In genomic region chr2:84930186-84930585, GRCm38 (mm10) we compare ENCODE assay signal across 21 mouse cellular contexts. TPM values are rescaled to one million over a fixed set of nuclear protein-coding genes. Genes with fewer than 3 reads are reported as not detected.
DNase-seq lines count a peak whose midpoint lies in the region; ATAC-seq lines count a peak whose summit lies in the region.
"Had no signal": no experiment of that assay in that cellular context is flagged by ENCODE, and none has a peak within 500 bp of the region (broad histone marks: within the 10 kb centered on the region; RNA-seq: fewer than 3 reads in every experiment).

No protein-coding gene starts in this region.

- DNase-seq in 416B (ENCODE audit: low read depth): peak; percentile 83
- DNase-seq in B cell, adult 2 months: peak; percentile 27 to 30
- no peak for DNase-seq in right cerebral cortex, adult 18-20 months
- no peak for DNase-seq in cerebellum, postnatal 4 days (ENCODE audit: low spot score in 2 of 2)
- DNase-seq in heart, adult 11 months: no peak
- DNase-seq in urinary bladder, postnatal 36 days (ENCODE audit: low spot score in 2 of 2): no peak
- DNase-seq: adrenal gland, postnatal 25 days; cerebellum, adult 18-20 months; cerebellum, adult 9-11 months; cerebellum, postnatal 36 days; embryo, embryonic 11 days; gastrocnemius, postnatal 36 days; heart, adult 2 months; heart, postnatal 36 days had no signal

- peak; percentile 93 to 94 for ATAC-seq in hematopoietic stem cell, adult 5-6 weeks (replicated peaks in 1 of 2; ENCODE audit: insufficient read depth in 1 of 2, low FRiP score in 2 of 2, low TSS enrichment in 1 of 2, low read depth in 1 of 2, poor library complexity in 2 of 2, severe bottlenecking in 2 of 2)
- ATAC-seq in megakaryocyte-erythroid progenitor cell, adult 5-6 weeks (replicated peaks; ENCODE audit: low FRiP score, low TSS enrichment, poor library complexity, severe bottlenecking): peak; percentile 45
- ATAC-seq: forebrain, embryonic 15.5 days; hindbrain, embryonic 16.5 days had no signal

RNA-seq across cellular contexts. Expression of gene Slc43a3, which starts 6.2 kb away (rescaled TPM):
- total RNA-seq in hematopoietic stem cell, adult 5-6 weeks (2017): 58.4 and 73.4 TPM in 2 replicates
- total RNA-seq in megakaryocyte-erythroid progenitor cell, adult 5-6 weeks (2014; fragmentation: Nextera tagmentation): 118 and 137 TPM in 2 replicates
- 65.3 and 108 TPM in 2 replicates for total RNA-seq in megakaryocyte-erythroid progenitor cell, adult 5-6 weeks (2017)

RNA-seq across cellular contexts. Expression of gene Rtn4rl2, which starts 43.7 kb away (rescaled TPM):
- total RNA-seq in hematopoietic stem cell, adult 5-6 weeks (2017): not detected in 2 replicates
- not detected in 2 replicates for total RNA-seq in megakaryocyte-erythroid progenitor cell, adult 5-6 weeks (2014; fragmentation: Nextera tagmentation)
- not detected in 2 replicates for total RNA-seq in megakaryocyte-erythroid progenitor cell, adult 5-6 weeks (2017)

RNA-seq across cellular contexts. Expression of gene Prg2, which starts 50.1 kb away (rescaled TPM):
- total RNA-seq in hematopoietic stem cell, adult 5-6 weeks (2017): 86.3 and 239 TPM in 2 replicates
- total RNA-seq in megakaryocyte-erythroid progenitor cell, adult 5-6 weeks (2014; fragmentation: Nextera tagmentation): not detected in 2 replicates
- total RNA-seq in megakaryocyte-erythroid progenitor cell, adult 5-6 weeks (2017): 0.85 and 3.2 TPM in 2 replicates
- total RNA-seq: adrenal gland, adult 18-20 months; adrenal gland, postnatal 25 days; gastrocnemius, adult 8-10 months; gastrocnemius, postnatal 36 days; heart, adult 2 months; heart, postnatal 36 days had no signal

RNA-seq across cellular contexts. Expression of gene Prg3, which starts 57.8 kb away (rescaled TPM):
- 3.0 and 8.4 TPM in 2 replicates for total RNA-seq in hematopoietic stem cell, adult 5-6 weeks (2017)
- total RNA-seq in megakaryocyte-erythroid progenitor cell, adult 5-6 weeks (2014; fragmentation: Nextera tagmentation): not detected in 2 replicates
- not detected in 2 replicates for total RNA-seq in megakaryocyte-erythroid progenitor cell, adult 5-6 weeks (2017)
- total RNA-seq: adrenal gland, adult 18-20 months; adrenal gland, postnatal 25 days; gastrocnemius, adult 8-10 months; gastrocnemius, postnatal 36 days; heart, adult 2 months; heart, postnatal 36 days; MEL had no signal

Comparison
In these comparisons a context has a peak if more than half of its experiments do, and no peak if none do; other contexts are left out.
1. DNase-seq: peak in 416B (single experiment) and B cell, adult 2 months (2 of 2); none in right cerebral cortex, adult 18-20 months (single experiment), cerebellum, postnatal 4 days (0 of 2), heart, adult 11 months (single experiment) and urinary bladder, postnatal 36 days (0 of 2).
2. RNA of gene Prg2, which starts 50.1 kb away (total RNA-seq): 86.3 to 239 TPM in hematopoietic stem cell, adult 5-6 weeks; 0.85 to 3.2 TPM in megakaryocyte-erythroid progenitor cell, adult 5-6 weeks; every median in the first group is over 10 times any median in the second.